Mouse (Mus musculus): ENCODE data around the gene Kcnh2. TPM values are rescaled to one million over a fixed set of nuclear protein-coding genes. Genes with fewer than 3 reads are reported as not detected.

The Kcnh2 gene
- polyA plus RNA-seq, 1 experiment from 2014 or later, result 12.8 TPM

DNA sequence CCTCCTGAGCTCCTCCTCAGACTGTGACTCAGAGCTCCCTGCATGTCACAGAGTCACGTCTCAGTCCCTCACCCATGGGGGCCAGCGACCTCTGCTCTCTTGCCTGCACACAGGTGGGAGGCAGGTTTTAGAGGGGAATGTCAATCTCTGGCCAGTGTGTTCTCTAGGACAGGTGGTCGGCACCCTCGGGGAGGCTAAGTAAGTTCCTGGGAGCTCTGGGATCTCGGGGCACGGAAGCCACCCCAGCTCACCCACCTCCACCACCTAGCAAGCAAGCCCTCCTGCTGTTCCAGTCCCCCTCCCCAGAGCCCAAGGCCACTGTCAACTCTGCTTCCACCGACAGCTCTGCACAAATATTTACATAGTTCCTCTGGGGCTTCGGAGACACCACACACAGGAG, 8.4 kb downstream of the Kcnh2 start:
- H3K36me3 ChIP-seq, result peaks cover 11% of the 10 kb centered on the region
- ATAC-seq (ENCODE audit: low FRiP score), result no peak
- 46% methylated on average over 8 of the region's 8 CpGs for WGBS
- H3K9ac ChIP-seq, result 0 out of 2 replicates have a peak overlapping the region, but pooled peaks have one; percentile 71
- no peaks in the 10 kb centered on the region for H3K27me3 ChIP-seq
- no peak overlapping the region for H3K4me2 ChIP-seq
- no peaks in the 10 kb centered on the region for H3K9me3 ChIP-seq
- peaks cover 65% of the 10 kb centered on the region for H3K4me1 ChIP-seq (replicated peaks)
- no peak overlapping the region for H3K4me3 ChIP-seq
- peak overlapping the region; percentile 98 for H3K27ac ChIP-seq

- H3K4me1 ChIP-seq (replicated peaks), result peaks cover 65% of the 10 kb centered on the region
- 79% methylated on average over 14 of the region's 14 CpGs for WGBS
Measured at GRCm38 (mm10) chr5:24342205-24342963, 9.0 kb downstream of the Kcnh2 start.

GRCm38 (mm10) chr5:24337821-24338220, 13.6 kb downstream of the Kcnh2 start:
- H3K4me2 ChIP-seq, result no peak overlapping the region
- H3K4me3 ChIP-seq, result no peak overlapping the region
- no peaks in the 10 kb centered on the region for H3K9me3 ChIP-seq
- H3K9ac ChIP-seq, result peak overlapping the region; percentile 51; the same call in 1 of the 2 replicates
- H3K27ac ChIP-seq, result 0 out of 2 replicates have a peak overlapping the region, but pooled peaks have one; percentile 40
- H3K27me3 ChIP-seq, result no peaks in the 10 kb centered on the region
- H3K4me1 ChIP-seq (replicated peaks), result peaks cover 62% of the 10 kb centered on the region
- whole genome bisulfite sequencing, result 80% methylated on average over 2 of the region's 2 CpGs
- H3K36me3 ChIP-seq, result peaks cover 10% of the 10 kb centered on the region
- ATAC-seq (ENCODE audit: low FRiP score), result no peak

More at GRCm38 (mm10) chr5:24342205-24342963, 9.0 kb downstream of the Kcnh2 start:
- peak overlapping the region; percentile 98 for H3K27ac ChIP-seq
- H3K36me3 ChIP-seq, result peaks cover 13% of the 10 kb centered on the region
- no peaks in the 10 kb centered on the region for H3K9me3 ChIP-seq
- no peak overlapping the region for H3K4me3 ChIP-seq
- ATAC-seq (ENCODE audit: low FRiP score), result no peak
- no peak overlapping the region for H3K4me2 ChIP-seq
- peak overlapping the region; percentile 36; the same call in 1 of the 2 replicates for H3K9ac ChIP-seq
- H3K27me3 ChIP-seq, result no peaks in the 10 kb centered on the region

- 39% methylated on average over 9 of the region's 9 CpGs for WGBS
- no peak for ATAC-seq (ENCODE audit: low FRiP score)
- peaks cover 57% of the 10 kb centered on the region for H3K4me1 ChIP-seq (replicated peaks)
Measured at GRCm38 (mm10) chr5:24337366-24337765, 14.0 kb downstream of the Kcnh2 start.

GRCm38 (mm10) chr5:24335888-24336511, 15.4 kb downstream of the Kcnh2 start:
- Histone ChIP-seq H3K27ac (peak overlapping the region; percentile 64), H3K4me2 (no peak overlapping the region), H3K9ac (peak overlapping the region; percentile 26; the same call in 1 of the 2 replicates)

More at GRCm38 (mm10) chr5:24337366-24337765, 14.0 kb downstream of the Kcnh2 start:
- peak overlapping the region; percentile 40; the same call in 1 of the 2 replicates for H3K27ac ChIP-seq
- peaks cover 15% of the 10 kb centered on the region for H3K36me3 ChIP-seq
- no peak overlapping the region for H3K4me3 ChIP-seq
- H3K9me3 ChIP-seq, result no peaks in the 10 kb centered on the region
- no peak overlapping the region for H3K4me2 ChIP-seq
- H3K9ac ChIP-seq, result peak overlapping the region; percentile 51; the same call in 1 of the 2 replicates
- H3K27me3 ChIP-seq, result no peaks in the 10 kb centered on the region

GRCm38 (mm10) chr5:24334749-24335148, 16.7 kb downstream of the Kcnh2 start:
- 22% methylated on average over 3 of the region's 3 CpGs for WGBS
- Histone ChIP-seq H3K9me3 (no peaks in the 10 kb centered on the region), H3K36me3 (peaks cover 27% of the 10 kb centered on the region), H3K27ac (no peak overlapping the region), H3K4me2 (no peak overlapping the region), H3K4me1 (replicated peaks) (peaks cover 52% of the 10 kb centered on the region), H3K9ac (no peak overlapping the region; the same call in 1 of the 2 replicates), H3K4me3 (no peak overlapping the region), H3K27me3 (no peaks in the 10 kb centered on the region)
- no peak for ATAC-seq (ENCODE audit: low FRiP score)

More at GRCm38 (mm10) chr5:24335888-24336511, 15.4 kb downstream of the Kcnh2 start:
- ATAC-seq (ENCODE audit: low FRiP score), result peak; percentile 83
- Histone ChIP-seq H3K4me1 (replicated peaks) (peaks cover 44% of the 10 kb centered on the region), H3K27me3 (no peaks in the 10 kb centered on the region), H3K36me3 (peaks cover 27% of the 10 kb centered on the region), H3K4me3 (no peak overlapping the region), H3K9me3 (no peaks in the 10 kb centered on the region)
- WGBS, result 8% methylated on average over 3 of the region's 3 CpGs

GRCm38 (mm10) chr5:24332401-24332800, 19.0 kb downstream of the Kcnh2 start:
- H3K4me3 ChIP-seq, result no peak overlapping the region
- peaks cover 21% of the 10 kb centered on the region for H3K36me3 ChIP-seq
- H3K4me1 ChIP-seq (replicated peaks), result peaks cover 60% of the 10 kb centered on the region
- 87% methylated on average over 4 of the region's 4 CpGs for WGBS
- no peak overlapping the region for H3K27ac ChIP-seq
- no peak overlapping the region for H3K4me2 ChIP-seq
- no peaks in the 10 kb centered on the region for H3K27me3 ChIP-seq
- ATAC-seq (ENCODE audit: low FRiP score), result no peak
- H3K9me3 ChIP-seq, result no peaks in the 10 kb centered on the region
- peak overlapping the region; percentile 19; the same call in 1 of the 2 replicates for H3K9ac ChIP-seq

- H3K9me3 ChIP-seq, result no peaks in the 10 kb centered on the region
- H3K9ac ChIP-seq, result peak overlapping the region; percentile 75; the same call in 1 of the 2 replicates
- peak overlapping the region; percentile 28; the same call in 1 of the 2 replicates for H3K4me3 ChIP-seq
- 27% methylated on average over 5 of the region's 5 CpGs for WGBS
- no peaks in the 10 kb centered on the region for H3K27me3 ChIP-seq
- ATAC-seq (ENCODE audit: low FRiP score), result peak; percentile 33
- peaks cover 43% of the 10 kb centered on the region for H3K4me1 ChIP-seq (replicated peaks)
- H3K4me2 ChIP-seq, result peak overlapping the region; percentile 59
- H3K27ac ChIP-seq, result peak overlapping the region; percentile 92
- H3K36me3 ChIP-seq, result peaks cover 38% of the 10 kb centered on the region
Measured at GRCm38 (mm10) chr5:24329965-24330298, 21.5 kb downstream of the Kcnh2 start.

DNA sequence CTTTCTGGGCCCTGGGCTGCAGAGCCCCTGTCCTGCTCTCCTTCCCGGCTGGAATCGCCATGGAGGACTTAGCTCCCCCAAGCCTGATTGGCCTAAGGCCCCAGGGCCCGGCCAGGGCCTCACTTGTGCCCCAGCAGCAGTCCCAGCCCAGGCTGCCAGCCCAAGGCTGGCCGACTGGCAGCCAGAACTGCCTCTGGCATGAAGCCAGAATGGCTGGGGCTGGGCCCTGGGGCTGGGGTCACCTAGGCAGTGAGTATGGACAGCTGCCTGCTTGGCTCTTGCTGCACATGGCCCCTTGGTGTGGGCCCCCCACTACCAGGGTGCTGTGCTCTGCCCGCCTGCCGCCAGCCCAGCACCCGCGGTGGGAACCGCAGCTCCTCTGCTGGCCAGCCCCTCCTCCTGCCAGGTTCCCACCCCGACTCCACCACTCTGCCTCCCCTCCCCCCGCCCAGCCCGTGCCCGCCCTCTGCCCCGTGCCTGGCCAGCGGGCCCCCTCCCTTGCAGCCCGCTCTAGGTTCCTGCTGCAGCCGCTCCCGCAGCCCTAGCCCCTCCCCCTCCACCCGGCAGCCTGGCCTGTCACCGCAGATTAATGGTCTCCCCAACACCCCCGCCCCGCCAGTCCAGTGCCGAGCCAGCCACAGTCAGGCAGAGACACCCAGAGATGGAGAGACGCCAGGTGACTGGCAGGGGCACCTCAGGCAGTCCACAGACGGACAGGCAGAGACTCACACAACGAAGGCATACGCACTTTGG, 22.0 kb downstream of the Kcnh2 start:
- peaks cover 43% of the 10 kb centered on the region for H3K36me3 ChIP-seq
- peak overlapping the region; percentile 59 for H3K4me2 ChIP-seq
- peak; percentile 84 for ATAC-seq (ENCODE audit: low FRiP score)
- 3% methylated on average over 26 of the region's 27 CpGs for WGBS
- H3K27me3 ChIP-seq, result peaks cover 2% of the 10 kb centered on the region; the same call in 1 of the 2 replicates
- peak overlapping the region; percentile 75 for H3K9ac ChIP-seq
- no peaks in the 10 kb centered on the region for H3K9me3 ChIP-seq
- peak overlapping the region; percentile 28 for H3K4me3 ChIP-seq
- H3K4me1 ChIP-seq (replicated peaks), result peaks cover 39% of the 10 kb centered on the region
- peak overlapping the region; percentile 92 for H3K27ac ChIP-seq

- 67% methylated on average over 6 of the region's 6 CpGs for WGBS
- Histone ChIP-seq H3K9me3 (no peaks in the 10 kb centered on the region), H3K36me3 (peaks cover 48% of the 10 kb centered on the region), H3K9ac (peak overlapping the region; percentile 75), H3K4me3 (peak overlapping the region; percentile 28), H3K4me1 (replicated peaks) (peaks cover 39% of the 10 kb centered on the region), H3K27ac (peak overlapping the region; percentile 92), H3K27me3 (peaks cover 6% of the 10 kb centered on the region; the same call in 1 of the 2 replicates), H3K4me2 (peak overlapping the region; percentile 59)
- ATAC-seq (ENCODE audit: low FRiP score), result peak; percentile 26
Measured at GRCm38 (mm10) chr5:24328813-24329211, 22.6 kb downstream of the Kcnh2 start.

- H3K9ac ChIP-seq, result no peak overlapping the region
- no peaks in the 10 kb centered on the region for H3K9me3 ChIP-seq
- ATAC-seq (ENCODE audit: low FRiP score), result no peak
- no peak overlapping the region for H3K4me3 ChIP-seq
- H3K27ac ChIP-seq, result no peak overlapping the region
- peaks cover 48% of the 10 kb centered on the region for H3K36me3 ChIP-seq
- no peak overlapping the region for H3K4me2 ChIP-seq
- H3K4me1 ChIP-seq (replicated peaks), result peaks cover 53% of the 10 kb centered on the region
- H3K27me3 ChIP-seq, result peaks cover 6% of the 10 kb centered on the region; the same call in 1 of the 2 replicates
- WGBS, result 81% methylated on average over 4 of the region's 4 CpGs
Measured at GRCm38 (mm10) chr5:24326842-24327417, 24.5 kb downstream of the Kcnh2 start.
